Mouse (Mus musculus) layer of hippocampus, adult 9-10 months (tissue): Measurements from ENCODE around the gene Usp39.

ENCODE experiments used
- DNase-seq: peaks from one replicate; pipeline ENCODE4 v3.0.0; 2022; ENCODE audit warnings: low spot score

Usp39 gene

DNA sequence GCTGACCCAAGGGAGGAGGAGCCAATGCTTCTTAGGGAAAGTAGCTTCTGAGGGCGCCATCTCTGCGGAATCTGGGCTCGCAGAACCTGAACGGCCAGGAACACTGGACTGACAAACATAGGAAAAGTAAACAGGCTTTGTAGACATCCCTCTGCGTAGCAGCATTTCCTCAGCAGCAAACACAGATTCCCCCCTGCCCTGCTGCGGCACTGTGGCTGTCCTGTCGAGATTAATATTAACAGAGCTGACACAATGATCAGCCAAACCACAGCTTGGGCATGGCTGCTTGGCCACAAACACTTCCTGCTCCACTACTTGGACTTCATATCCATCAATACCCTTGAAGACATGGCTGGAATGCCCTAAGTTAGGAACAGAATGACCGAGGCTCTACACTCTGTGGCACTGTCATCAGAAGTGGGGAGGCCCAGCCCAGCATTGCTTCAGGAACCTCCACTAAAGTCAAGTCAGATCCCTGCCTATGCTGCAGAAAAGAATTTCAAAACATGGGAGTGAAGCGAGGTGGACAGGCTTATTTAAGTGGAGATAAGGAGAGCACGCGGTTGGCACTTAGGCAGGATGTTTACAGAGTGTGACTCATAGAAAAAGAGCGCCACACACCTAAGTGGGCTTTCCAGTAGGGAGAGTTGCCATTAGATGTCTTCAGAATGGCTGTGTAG, 51.9 kb downstream of the Usp39 start:
- DNase-seq: no peak

DNA sequence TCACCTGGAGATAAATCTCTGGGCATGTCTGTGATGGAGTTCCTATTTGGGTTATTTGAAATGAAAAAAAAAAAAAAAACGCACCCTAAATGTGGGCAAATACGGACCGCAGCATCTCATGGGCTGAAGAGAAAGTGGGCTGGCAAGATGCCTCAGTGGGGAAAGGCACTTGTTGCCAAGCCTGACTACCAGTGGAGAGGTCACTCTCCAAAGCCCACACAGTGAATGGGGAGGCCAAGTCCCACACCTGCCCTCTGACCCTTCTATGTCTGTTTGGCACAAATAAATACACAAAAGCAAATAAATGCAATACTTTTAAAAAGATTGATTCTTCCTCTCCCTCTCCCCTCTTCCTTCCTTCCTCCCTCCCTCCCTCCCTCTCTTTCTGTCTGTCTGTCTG, 55.5 kb downstream of the Usp39 start:
- DNase-seq: no peak

DNA sequence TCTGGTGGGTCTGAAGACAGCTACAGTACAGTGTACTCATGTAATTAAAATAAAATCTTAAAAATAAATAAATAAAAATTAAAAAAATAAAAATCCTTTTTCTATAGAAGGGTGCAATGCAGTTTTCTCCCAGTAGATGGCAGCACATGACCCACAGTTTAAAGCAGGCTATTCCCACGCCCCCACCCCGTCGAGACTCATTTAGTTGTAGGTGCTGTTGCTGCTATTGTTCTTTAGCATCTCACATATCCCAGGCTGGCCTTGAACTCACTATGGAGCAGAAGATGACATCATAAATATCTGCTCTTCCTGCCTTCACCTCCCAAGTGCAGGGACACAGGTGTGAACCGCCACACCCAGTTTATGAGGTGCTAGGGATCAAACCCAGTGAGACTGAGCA, 61.1 kb downstream of the Usp39 start:
- DNase-seq: no peak

DNA sequence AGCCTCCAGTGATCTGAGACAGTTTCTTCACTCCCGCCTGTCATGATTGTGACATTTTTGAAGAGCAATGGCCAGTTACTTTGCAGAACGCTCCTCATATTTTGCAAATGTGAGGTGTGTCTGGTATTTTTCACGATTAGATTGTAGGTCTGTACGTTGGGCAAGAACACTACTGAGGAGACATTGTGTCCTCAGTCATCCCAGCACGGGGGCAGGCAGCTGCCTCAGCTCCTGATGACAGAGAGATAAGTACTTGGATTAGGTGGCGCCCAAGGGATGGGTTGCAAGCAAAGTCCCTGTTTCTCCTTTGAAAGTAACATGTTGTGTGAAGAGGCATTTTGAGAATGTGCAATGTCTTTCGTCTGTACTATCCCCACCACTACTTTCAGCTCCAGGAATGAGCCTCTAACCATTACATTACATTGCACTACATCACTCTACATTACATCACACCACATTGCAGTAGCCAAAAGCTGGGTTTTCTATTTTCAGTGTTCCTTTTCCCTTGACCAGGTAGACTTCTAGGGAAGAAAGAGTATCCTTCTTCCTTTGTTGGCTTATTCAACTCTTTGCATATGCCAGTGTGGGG, 64.5 kb downstream of the Usp39 start:
- no peak for DNase-seq

DNA sequence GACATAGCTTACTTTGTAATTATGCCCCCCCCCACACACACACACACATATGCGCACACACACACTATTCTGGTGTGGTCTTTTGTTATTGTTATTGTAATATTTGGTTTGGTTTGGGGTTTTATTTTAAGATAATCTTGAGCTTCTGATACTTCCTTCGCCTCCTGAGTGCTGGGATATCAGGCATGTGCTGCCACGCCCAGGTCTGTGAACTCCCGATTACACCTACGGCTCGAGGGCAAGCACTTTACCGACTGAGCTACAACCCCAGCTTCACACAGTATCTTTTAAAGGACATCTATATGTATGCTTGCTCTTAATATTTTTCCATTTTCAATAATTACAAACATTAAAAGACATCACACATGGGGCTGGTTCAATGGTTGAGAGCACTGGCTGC, 65.5 kb downstream of the Usp39 start:
- no peak for DNase-seq

DNA sequence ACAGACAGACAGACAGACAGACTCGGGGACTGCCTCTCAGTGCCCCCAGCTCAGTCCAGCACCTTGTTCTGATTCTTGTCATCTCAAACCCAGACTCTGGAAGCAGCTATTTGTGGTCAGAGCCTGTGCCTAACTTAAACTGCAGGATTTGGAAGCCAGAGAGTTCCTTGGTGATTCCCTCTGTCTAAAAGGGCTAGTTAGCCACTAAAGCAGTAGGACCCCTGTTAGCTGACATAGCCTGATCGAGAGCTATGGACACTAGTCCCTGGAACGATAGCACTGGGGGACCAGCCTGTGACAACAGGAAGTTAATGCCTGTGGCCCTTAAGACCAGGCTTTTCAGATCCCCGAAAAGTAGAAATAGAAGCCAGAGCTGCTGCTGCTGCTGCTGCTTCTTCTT, 66.1 kb downstream of the Usp39 start:
- no peak for DNase-seq

DNA sequence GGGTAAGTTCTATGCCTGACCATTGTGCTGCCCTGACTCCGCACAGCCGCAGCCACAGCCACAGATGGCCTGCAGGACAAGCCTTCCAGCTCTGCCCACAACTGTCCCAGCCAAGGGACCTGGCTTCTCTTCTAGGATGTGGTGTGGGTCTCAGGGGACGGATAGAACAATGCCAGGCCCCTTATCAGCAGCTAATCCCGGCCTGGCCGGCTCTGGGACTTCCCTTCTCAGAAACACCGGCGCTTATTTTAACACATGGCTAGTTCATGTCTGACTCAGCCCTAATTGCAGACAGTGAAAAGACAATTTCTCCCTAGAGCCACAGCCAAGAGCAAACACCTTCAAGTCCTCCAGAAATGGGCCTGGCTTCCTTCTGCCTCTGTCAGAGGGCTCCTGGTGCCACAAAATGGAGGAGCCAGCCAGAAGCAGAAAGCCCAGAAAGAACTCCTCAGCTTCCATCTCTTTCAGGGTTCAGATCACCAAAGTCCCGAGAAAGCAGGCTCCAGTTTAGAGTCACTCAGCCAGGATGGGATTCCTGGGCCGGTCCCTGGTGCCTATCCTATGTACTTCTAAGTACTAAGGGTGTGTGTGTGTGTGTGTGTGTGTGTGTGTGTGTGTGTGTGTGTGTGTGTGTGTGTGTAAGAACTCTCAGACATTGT, 67.3 kb downstream of the Usp39 start:
- no peak for DNase-seq

DNA sequence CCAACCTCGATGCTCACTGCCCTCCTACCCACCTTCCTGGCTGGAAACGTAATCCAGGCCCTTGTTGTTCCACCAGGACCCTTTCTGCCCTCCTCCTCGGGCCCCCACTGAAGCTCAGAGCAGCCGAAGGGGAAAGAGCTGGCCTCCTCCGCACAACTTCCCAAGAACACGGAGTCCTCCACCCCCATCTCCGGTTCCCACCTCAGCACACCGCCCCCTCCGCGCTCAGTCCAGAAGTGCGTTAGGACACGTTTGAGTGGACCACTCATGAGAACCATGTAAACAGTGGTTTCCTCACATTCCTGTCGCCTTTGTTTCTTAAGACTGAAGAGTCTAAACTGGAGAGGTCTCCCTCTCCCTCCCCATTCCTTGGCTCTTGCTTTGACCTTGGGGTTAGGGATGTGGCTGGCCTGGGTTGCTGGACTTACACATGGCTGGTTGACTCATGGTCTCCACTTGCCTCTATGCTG, 68.0 kb downstream of the Usp39 start:
- no peak for DNase-seq

DNA sequence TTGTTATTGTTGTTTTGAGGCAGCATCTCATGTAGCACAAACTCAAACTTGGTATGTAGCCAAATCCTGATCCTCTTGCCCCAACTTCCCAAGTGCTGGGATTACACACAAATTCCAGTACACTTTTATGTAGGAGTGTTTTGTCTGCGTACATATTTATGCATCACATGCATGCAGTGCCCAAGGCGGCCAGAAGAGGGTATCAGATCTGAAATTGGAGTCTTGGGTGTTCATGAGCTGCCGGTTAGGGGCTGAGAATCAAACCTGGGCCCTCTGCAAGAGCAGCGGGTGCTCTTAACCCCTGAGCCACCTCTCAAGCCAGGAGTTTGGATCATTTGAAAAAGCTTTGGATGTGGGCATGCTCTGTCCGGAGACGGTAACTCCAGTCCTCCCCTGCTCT, 68.8 kb downstream of the Usp39 start:
- DNase-seq: no peak

DNA sequence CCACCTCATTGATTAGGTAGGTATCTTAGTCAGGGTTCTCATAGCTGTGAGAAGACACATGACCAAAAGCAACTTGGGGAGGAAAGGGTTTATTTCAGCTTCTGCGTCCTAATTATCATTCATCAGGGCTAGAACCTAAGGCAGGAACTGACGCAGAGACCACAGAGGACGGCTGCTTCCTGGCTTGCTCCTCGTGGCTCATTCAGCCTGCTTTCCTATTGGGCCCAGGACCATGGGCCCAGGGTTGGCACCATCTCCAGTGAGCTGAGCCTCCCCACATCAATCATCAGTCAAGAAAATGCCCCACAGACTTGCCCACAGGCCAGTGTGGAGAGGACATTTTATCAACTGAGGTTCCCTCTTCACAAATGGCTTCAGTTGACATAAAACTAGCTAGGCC, 69.5 kb downstream of the Usp39 start:
- no peak for DNase-seq

DNA sequence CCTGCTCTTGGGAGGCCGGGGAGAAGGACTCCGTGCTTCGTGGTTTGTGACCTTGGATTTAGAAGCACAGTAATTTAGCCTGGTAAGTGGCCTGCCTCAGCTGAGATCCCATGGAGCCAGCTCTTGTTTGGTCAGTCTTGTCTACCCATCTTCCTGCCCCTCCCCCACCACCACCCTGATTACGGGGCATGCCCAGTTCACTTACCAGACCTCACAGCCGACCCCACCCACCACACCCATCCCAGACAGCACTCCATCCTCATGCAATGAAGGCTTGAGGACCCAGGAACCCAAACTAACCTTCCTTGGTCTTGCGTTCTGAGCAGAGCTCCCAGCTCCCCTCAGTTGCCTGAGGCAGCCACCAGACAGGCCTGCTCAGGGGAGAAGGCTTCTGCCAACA, 71.8 kb downstream of the Usp39 start:
- no peak for DNase-seq

DNA sequence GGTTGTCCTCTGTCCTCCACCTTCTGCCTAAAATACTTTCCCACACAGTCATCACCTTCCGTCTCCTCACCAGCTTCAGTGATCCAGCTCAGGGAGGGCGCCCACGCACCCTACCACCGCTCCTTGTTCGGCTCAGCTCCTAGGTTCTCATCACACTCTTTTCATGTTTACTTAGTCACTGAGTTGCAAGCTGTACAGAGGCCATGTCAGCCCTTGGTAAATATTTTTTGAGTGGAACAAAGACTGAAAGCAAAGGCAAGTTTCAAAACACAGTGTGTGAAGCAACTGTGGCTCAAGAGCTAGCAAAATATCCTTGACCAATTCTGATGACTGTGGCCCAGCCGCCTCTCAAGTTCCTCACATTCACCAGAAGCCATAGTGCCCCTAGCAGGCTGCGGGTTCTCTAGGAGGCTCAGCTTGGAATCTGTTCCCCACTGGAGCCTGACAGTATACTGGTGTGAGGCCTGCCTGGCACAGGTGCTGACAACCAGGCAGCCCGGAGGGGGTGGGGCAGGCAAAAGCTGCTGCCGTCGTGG, 72.8 kb downstream of the Usp39 start:
- DNase-seq: no peak

DNA sequence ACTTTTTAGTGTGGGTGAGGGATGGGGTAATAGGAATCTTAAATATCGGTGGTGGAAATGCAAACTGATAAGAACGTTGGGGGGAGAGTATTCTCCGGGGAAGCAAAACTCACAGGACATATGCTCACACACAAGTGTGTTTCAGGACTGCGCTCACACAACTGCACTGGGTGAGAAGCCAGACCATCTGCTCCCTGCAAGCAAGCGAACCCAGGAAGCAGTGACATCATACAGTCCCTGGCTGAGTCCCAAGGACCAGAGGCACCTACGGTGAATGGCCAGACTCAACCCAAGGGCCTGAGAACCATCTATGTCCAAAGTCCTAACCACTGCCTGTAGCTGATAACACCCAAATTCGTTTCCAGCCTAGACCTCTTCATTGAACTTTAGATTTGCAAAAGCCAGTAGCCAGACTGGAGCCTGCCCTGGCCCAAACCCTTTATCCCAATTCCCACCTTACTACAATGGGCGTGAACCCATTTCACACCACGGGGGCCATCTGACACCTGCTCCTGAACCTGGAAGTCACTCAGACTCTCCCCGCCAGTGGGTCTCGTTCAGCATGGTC, 73.9 kb downstream of the Usp39 start:
- no peak for DNase-seq

DNA sequence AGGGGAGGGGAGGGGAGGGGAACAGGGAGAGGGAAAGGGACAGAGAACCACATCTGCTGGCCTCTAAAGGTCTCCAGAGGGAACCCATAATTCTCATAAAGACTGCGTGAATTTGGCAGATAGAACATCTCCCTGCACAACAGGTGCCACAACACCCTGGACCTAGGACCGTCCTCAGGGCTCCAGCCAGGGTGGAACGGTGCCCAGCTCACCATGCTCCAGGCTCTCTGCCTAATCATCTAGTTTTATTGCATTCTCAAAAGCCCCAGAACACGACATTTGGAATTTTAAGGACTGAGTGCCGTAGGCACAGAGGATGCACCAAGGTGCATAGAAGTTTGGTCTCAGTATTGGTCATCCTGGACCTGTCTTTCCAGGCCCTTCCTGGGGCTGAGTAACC, 74.7 kb downstream of the Usp39 start:
- no peak for DNase-seq
